Mouse (Mus musculus): ENCODE results near the gene Phf13.

Phf13 gene

GRCm38 (mm10) chr4:151948497-151949471 is 47.3 kb downstream of the Phf13 start:
- in situ Hi-C loops (cut with MboI; ENCODE audit: low sequenced_read_pairs) = no loop called here

DNA sequence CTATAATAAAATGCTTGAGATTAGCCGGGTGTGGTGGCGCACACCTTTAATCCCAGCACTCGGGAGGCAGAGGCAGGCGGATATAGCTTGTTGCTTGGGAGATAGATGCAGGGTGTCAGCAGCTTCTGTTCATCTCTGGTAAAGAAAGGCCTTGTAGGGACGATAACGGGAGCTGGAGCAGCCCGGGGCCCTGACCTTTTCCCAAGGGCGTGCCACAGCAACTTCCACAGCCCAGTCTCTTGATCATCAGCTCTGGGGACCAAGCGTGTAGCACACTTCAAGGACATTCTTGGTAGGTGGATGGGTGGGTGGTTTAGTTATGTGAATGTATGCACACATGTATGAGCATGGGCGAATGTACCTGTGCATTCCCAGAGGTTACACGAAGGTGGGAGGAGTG is 49.8 kb downstream of the Phf13 start:
- in situ Hi-C loops (cut with MboI; ENCODE audit: low sequenced_read_pairs) = no loop called here

Data from CH12F3 (cell line).